Mouse (Mus musculus) large intestine, adult 2 months (tissue): ENCODE results near the gene Nol8. TPM values are rescaled to one million over a fixed set of nuclear protein-coding genes. Genes with fewer than 3 reads are reported as not detected.

Source experiments
- DNase-seq: peaks from one replicate; pipeline ENCODE4 v3.0.0-alpha.2; 2012; ENCODE audit warnings: low read depth, low spot score
- WGBS: fragments of 180-500 bp; shearing (Covaris S2); methylation state at CpG from one replicate; pipeline ENCODE4 v1.1.7; 2018; 5-methylcytosine and 5-hydroxymethylcytosine counted together
- polyA plus RNA-seq: library from polyadenylated mRNA; depleted of rRNA; stranded (reverse); fragments of >200 nt; gene quantifications from 2 replicates; pipeline ENCODE4 v1.2.3, GENCODE M21; 2012; rRNA removed

The Nol8 gene
- polyA plus RNA-seq, 1 experiment: 0.84 TPM

- WGBS: under 1% methylated on average over 20 of the region's 20 CpGs
- DNase-seq: peak; percentile 13
Measured at GRCm38 (mm10) chr13:49682233-49682846, 29.5 kb downstream of the Nol8 start.

- no peak for DNase-seq
- 61% methylated on average over 4 of the region's 4 CpGs for WGBS
Measured at GRCm38 (mm10) chr13:49684266-49684665, 31.4 kb downstream of the Nol8 start.

GRCm38 (mm10) chr13:49691056-49691455, 38.2 kb downstream of the Nol8 start:
- 95% methylated on average over 5 of the region's 5 CpGs for WGBS
- DNase-seq: no peak

GRCm38 (mm10) chr13:49703216-49703779, 50.4 kb downstream of the Nol8 start:
- WGBS: 91% methylated on average over 11 of the region's 11 CpGs
- DNase-seq: no peak

GRCm38 (mm10) chr13:49706032-49706690, 53.3 kb downstream of the Nol8 start:
- WGBS: 93% methylated on average over 3 of the region's 3 CpGs
- no peak for DNase-seq

- no peak for DNase-seq
- 93% methylated on average over 8 of the region's 8 CpGs for WGBS
Measured at GRCm38 (mm10) chr13:49708311-49708710, 55.4 kb downstream of the Nol8 start.

- WGBS: 70% methylated on average over 12 of the region's 12 CpGs
- DNase-seq: no peak
Measured at GRCm38 (mm10) chr13:49712047-49712721, 59.3 kb downstream of the Nol8 start.

- no peak for DNase-seq
- 93% methylated on average over 3 of the region's 3 CpGs for WGBS
Measured at GRCm38 (mm10) chr13:49719310-49719709, 66.4 kb downstream of the Nol8 start.

Other genes starting within 250 kb of the Nol8 start
- 7.7 and 8.1 TPM in 2 replicates for gene Ippk, start 231.8 kb upstream of the Nol8 start, polyA plus RNA-seq
- gene Tes3-ps, start 159.8 kb upstream of the Nol8 start, polyA plus RNA-seq: 0.07 TPM in 1 of 2 replicates, not detected in the other
- 0.67 and 0.71 TPM in 2 replicates for gene Ecm2, start 148.3 kb upstream of the Nol8 start, polyA plus RNA-seq
- gene Aspn, start 108.6 kb upstream of the Nol8 start, polyA plus RNA-seq: 2.1 and 2.4 TPM in 2 replicates
- gene Omd, start 70.6 kb upstream of the Nol8 start, polyA plus RNA-seq: not detected in 2 replicates
- gene Ogn, start 45.0 kb upstream of the Nol8 start, polyA plus RNA-seq: 6.4 and 7.1 TPM in 2 replicates
- 1.2 and 1.5 TPM in 2 replicates for gene Cenpp, start 293 bp upstream of the Nol8 start, polyA plus RNA-seq
- 17.9 and 25.0 TPM in 2 replicates for gene Iars, start 29.0 kb downstream of the Nol8 start, polyA plus RNA-seq
- gene Gm30302, start 145.9 kb downstream of the Nol8 start, polyA plus RNA-seq: not detected in 2 replicates